Mouse (Mus musculus) heart, adult 9 months (tissue): ENCODE results near the gene Pigk.

Experiments used
- DNase-seq, 2 experiments: peaks; one replicate each; pipeline ENCODE4 v3.0.0; 2022; ENCODE audit warnings: low spot score in 2 of 2

Pigk gene

GRCm38 (mm10) chr3:152980978-152981974 lies 267.4 kb downstream of the Pigk start:
- DNase-seq, result no peak

GRCm38 (mm10) chr3:152981988-152982387 lies 268.1 kb downstream of the Pigk start, which contains the start of gene St6galnac5:
St6galnac5 (minus strand) TSS chr3:152982246.
- no peak for DNase-seq

- DNase-seq, result no peak
These were observed 276.9 kb downstream of the Pigk start for GRCm38 (mm10) chr3:152990787-152991186.

GRCm38 (mm10) chr3:152993608-152994007 lies 279.7 kb downstream of the Pigk start:
- DNase-seq, result no peak

- no peak for DNase-seq
These were observed 284.2 kb downstream of the Pigk start for GRCm38 (mm10) chr3:152998106-152998505.

GRCm38 (mm10) chr3:152998901-152999300 lies 285.0 kb downstream of the Pigk start:
- DNase-seq, result no peak

GRCm38 (mm10) chr3:153006893-153007292 lies 293.0 kb downstream of the Pigk start:
- DNase-seq, result no peak

- DNase-seq, result no peak
These were observed 302.5 kb downstream of the Pigk start for GRCm38 (mm10) chr3:153016355-153016754.

GRCm38 (mm10) chr3:153018051-153018450 lies 304.2 kb downstream of the Pigk start:
- no peak for DNase-seq

- no peak for DNase-seq
These were observed 310.1 kb downstream of the Pigk start for GRCm38 (mm10) chr3:153024016-153024415.
